Mouse (Mus musculus): ENCODE results near the gene Paxbp1. TPM values are rescaled to one million over a fixed set of nuclear protein-coding genes. Genes with fewer than 3 reads are reported as not detected.
"Not testable (repeated sequence)": the region's sequence is repeated elsewhere in the genome, so short reads cannot be mapped to it uniquely, and the experiment has no call there.

Paxbp1 gene
- total and polyA plus RNA-seq, 2 experiments from 2014 or later, result 19.5 to 88.6 TPM

DNA sequence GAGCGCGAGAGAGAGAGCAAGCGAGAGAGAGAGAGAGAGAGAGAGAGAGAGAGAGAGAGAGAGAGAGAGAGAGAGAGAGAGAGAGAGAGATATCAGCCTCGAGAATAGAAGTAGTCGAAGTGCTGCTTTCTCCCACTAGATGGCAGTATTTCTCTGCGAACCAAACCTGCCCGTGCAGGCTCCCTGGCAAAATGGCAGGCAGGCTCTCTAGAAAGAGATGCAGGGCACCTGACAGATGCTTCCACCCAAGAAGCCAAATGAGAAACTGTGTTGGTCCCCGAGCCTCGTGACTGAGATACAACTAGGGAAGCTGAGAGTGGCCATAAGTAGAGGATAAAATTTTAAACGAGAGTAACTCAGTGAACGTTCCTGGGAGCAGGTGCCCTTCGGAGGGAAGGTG lies 37.2 kb upstream of the Paxbp1 start:
- Histone ChIP-seq H3K9ac (no peak overlapping the region), H3K9me3 (ENCODE audit: low read length) (no peaks in the 10 kb centered on the region), H3K4me1 (ENCODE audit: insufficient read depth) (no peaks in the 10 kb centered on the region), H3K27me3 (ENCODE audit: insufficient read depth, low read length) (0 out of 2 replicates have a peak, but pooled peaks cover 4% of the 10 kb centered on the region), H3K27ac (ENCODE audit: low read depth, low read length) (no peak overlapping the region), H3K4me3 (ENCODE audit: low read depth, low read length) (no peak overlapping the region), H3K4me2 (ENCODE audit: low read depth) (no peak overlapping the region), H3K36me3 (ENCODE audit: insufficient read depth) (no peaks in the 10 kb centered on the region)
- peak; percentile 92 for DNase-seq
- TF ChIP-seq CTCF (IDR thresholded peaks at IDR 0.05; ENCODE audit: low read depth), result peak; percentile 90
- peak; percentile 84 for ATAC-seq
- WGBS, result 22% methylated on average over 9 of the region's 12 CpGs

DNA sequence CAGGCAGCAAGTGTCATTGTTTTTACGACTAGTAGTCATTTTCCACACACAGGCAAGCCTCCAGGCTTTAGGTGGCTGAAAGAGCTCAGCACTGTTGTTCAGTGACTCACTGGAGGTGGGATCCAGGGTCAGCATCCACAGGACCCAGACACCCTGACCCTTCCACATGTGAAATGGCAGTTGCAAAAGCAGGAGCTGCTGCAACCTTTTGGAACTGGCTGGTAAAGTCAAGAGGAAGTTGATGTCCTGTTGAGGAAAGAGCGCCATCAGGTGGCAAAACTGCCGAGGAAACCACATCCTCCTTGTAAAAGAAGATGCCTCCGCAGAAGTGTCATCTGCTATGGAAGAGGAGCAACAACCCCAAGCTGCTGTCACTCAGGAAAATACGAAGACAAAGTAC lies 31.8 kb upstream of the Paxbp1 start:
- H3K36me3 ChIP-seq (ENCODE audit: insufficient read depth), result no peaks in the 10 kb centered on the region
- DNase-seq, result no peak
- no peak for TF ChIP-seq CTCF (IDR thresholded peaks at IDR 0.05; ENCODE audit: low read depth)
- no peak for ATAC-seq
- no peak overlapping the region for H3K4me2 ChIP-seq (ENCODE audit: low read depth)
- H3K27ac ChIP-seq (ENCODE audit: low read depth, low read length), result no peak overlapping the region
- no peaks in the 10 kb centered on the region for H3K4me1 ChIP-seq (ENCODE audit: insufficient read depth)
- H3K9me3 ChIP-seq (ENCODE audit: low read length), result no peaks in the 10 kb centered on the region
- H3K9ac ChIP-seq, result no peak overlapping the region
- 76% methylated on average over 5 of the region's 5 CpGs for WGBS
- no peak overlapping the region for H3K4me3 ChIP-seq (ENCODE audit: low read depth, low read length)
- no peaks in the 10 kb centered on the region for H3K27me3 ChIP-seq (ENCODE audit: insufficient read depth, low read length)

DNA sequence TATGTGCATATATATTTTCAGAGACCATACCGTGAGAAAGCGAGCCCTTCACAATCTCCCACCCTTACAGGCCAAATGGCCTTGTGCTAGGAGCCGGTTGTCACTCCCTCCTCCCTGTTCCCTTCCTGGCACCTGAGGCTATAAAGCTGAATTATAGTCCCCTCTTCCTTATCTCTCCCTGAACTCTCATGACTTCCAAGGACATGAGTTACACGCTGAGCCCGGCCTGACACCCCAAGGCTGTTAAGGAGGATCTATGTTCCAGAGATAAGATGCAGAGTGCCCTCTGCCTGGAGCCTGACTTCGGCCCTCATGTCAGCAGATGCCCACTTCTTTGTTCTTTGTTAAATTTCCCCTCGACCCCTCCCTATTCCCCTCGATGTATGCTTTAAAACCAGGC lies 31.1 kb upstream of the Paxbp1 start:
- not testable (repeated sequence) for H3K27me3 ChIP-seq (ENCODE audit: insufficient read depth, low read length); H3K27ac ChIP-seq (ENCODE audit: low read depth, low read length)

DNA sequence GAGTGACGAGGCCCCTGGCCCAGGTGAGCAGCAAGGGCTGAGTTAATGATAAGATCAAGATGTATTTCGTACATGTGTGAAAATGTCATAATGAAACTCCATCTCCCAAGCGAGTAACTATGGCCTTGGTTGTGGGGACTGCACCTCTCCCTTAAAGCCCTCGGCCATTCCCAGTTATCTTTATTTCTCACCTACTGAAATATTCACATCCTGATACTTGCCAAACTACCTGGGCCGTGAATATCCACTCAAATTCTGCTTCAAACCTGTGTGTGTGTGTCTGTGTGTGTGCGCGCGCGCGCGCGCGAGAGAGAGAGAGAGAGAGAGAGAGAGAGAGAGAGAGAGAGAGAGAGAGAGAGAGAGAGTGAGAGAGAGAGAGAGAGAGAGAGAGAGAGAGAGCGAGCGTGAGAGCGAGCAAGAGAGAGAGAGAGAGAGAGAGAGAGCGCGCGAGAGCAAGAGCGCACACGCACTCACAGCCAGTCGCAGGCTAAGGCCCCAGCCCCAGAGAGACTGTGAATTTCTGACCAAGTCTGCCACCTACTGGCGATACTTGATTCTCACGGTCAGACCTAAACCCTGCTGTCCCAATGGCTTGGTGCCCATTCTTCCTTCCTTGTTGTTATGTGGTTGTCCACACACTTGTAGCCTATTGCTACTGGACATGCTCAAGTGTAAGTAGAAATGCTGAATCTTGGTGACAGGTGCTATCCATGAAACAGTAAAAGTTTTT lies 29.0 kb upstream of the Paxbp1 start:
- H3K4me2 ChIP-seq (ENCODE audit: low read depth), result peak overlapping the region; percentile 19
- ATAC-seq, result peak; percentile 98
- TF ChIP-seq CTCF (IDR thresholded peaks at IDR 0.05; ENCODE audit: low read depth), result peak; percentile 88
- WGBS, result 24% methylated on average over 21 of the region's 24 CpGs
- no peak overlapping the region for H3K4me3 ChIP-seq (ENCODE audit: low read depth, low read length)
- peak; percentile 94 for DNase-seq
- H3K4me1 ChIP-seq (ENCODE audit: insufficient read depth), result no peaks in the 10 kb centered on the region
- no peak overlapping the region for H3K27ac ChIP-seq (ENCODE audit: low read depth, low read length)
- H3K9ac ChIP-seq, result no peak overlapping the region
- no peaks in the 10 kb centered on the region for H3K9me3 ChIP-seq (ENCODE audit: low read length)
- no peaks in the 10 kb centered on the region for H3K36me3 ChIP-seq (ENCODE audit: insufficient read depth)
- no peaks in the 10 kb centered on the region for H3K27me3 ChIP-seq (ENCODE audit: insufficient read depth, low read length)

More for the DNA sequence above, 31.1 kb upstream of the Paxbp1 start:
- not testable (repeated sequence) for H3K9ac ChIP-seq; H3K36me3 ChIP-seq (ENCODE audit: insufficient read depth); H3K4me2 ChIP-seq (ENCODE audit: low read depth); H3K4me3 ChIP-seq (ENCODE audit: low read depth, low read length); H3K4me1 ChIP-seq (ENCODE audit: insufficient read depth); ATAC-seq; H3K9me3 ChIP-seq (ENCODE audit: low read length); DNase-seq
- 87% methylated on average over 8 of the region's 8 CpGs for WGBS

DNA sequence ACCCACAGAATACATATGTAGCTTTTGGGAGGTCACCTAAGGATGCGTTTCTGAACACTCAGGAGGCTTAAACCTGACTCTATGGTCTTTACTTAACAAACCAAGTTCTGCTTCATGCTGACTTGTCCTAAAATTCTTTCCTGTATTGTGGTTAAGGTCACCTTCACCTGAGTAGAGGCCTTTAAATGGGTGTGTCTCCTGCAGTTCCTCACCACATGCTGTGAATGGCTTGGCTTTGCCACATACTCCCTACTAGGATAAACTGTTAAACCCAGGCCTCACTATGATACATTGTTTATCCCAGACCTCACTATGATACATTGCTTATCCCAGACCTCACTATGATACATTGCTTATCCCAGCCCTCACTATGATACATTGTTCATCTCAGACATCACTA lies 27.9 kb upstream of the Paxbp1 start:
- DNase-seq, result no peak
- Histone ChIP-seq H3K4me2 (ENCODE audit: low read depth) (no peak overlapping the region), H3K9ac (no peak overlapping the region), H3K4me3 (ENCODE audit: low read depth, low read length) (no peak overlapping the region), H3K27me3 (ENCODE audit: insufficient read depth, low read length) (no peaks in the 10 kb centered on the region), H3K4me1 (ENCODE audit: insufficient read depth) (no peaks in the 10 kb centered on the region), H3K9me3 (ENCODE audit: low read length) (no peaks in the 10 kb centered on the region), H3K27ac (ENCODE audit: low read depth, low read length) (no peak overlapping the region), H3K36me3 (ENCODE audit: insufficient read depth) (no peaks in the 10 kb centered on the region)
- WGBS, result 93% methylated on average over 1 of the region's 1 CpGs
- TF ChIP-seq CTCF (IDR thresholded peaks at IDR 0.05; ENCODE audit: low read depth), result no peak
- no peak for ATAC-seq

DNA sequence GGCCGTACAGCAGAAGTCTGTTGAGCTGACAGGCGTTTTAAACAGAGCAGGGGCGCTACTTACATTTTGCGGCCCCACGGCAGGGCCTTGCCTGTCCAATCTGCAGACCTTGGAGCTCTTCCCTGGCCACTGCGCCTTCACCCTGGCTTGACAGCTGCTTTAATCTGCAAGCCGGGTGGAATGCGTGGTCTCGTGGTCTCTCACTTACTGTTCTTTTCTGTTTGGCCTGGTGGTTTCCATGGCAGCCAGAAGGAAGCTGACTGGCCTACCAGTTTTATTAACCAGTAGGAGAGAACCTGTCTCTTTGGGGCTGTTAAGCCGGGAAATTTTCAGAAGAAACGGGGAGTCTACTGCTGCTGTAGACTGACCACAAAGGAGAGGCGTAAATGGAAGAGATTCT lies 24.6 kb upstream of the Paxbp1 start:
- no peak overlapping the region for H3K27ac ChIP-seq (ENCODE audit: low read depth, low read length)
- no peak overlapping the region for H3K9ac ChIP-seq
- no peak overlapping the region for H3K4me3 ChIP-seq (ENCODE audit: low read depth, low read length)
- H3K9me3 ChIP-seq (ENCODE audit: low read length), result no peaks in the 10 kb centered on the region
- no peaks in the 10 kb centered on the region for H3K4me1 ChIP-seq (ENCODE audit: insufficient read depth)
- H3K27me3 ChIP-seq (ENCODE audit: insufficient read depth, low read length), result no peaks in the 10 kb centered on the region
- H3K36me3 ChIP-seq (ENCODE audit: insufficient read depth), result no peaks in the 10 kb centered on the region
- no peak for TF ChIP-seq CTCF (IDR thresholded peaks at IDR 0.05; ENCODE audit: low read depth)
- ATAC-seq (peak; percentile 55), DNase-seq (peak; percentile 50)
- 15% methylated on average over 12 of the region's 12 CpGs for WGBS
- peak overlapping the region; percentile 20 for H3K4me2 ChIP-seq (ENCODE audit: low read depth)

DNA sequence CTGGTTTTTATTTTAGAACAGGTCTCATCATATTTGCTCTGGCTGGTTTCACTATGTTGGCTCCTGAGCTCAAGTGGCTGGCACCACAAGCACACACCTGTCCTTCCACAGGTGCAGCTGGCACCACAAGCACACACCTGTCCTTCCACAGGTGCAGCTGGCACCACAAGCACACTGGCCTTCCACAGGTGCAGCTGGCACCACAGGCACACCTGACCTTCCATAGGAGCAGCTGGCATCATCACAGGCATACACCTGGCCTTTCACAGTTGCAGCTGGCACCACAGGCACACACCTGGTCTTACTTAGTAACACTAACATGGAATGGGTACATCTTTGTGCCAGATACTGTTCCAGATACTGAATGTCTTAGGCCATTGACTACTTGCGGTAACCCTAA lies 22.8 kb upstream of the Paxbp1 start:
- Histone ChIP-seq H3K36me3 (ENCODE audit: insufficient read depth) (no peaks in the 10 kb centered on the region), H3K27me3 (ENCODE audit: insufficient read depth, low read length) (no peaks in the 10 kb centered on the region), H3K9me3 (ENCODE audit: low read length) (no peaks in the 10 kb centered on the region), H3K4me3 (ENCODE audit: low read depth, low read length) (no peak overlapping the region), H3K9ac (no peak overlapping the region), H3K4me1 (ENCODE audit: insufficient read depth) (no peaks in the 10 kb centered on the region), H3K27ac (ENCODE audit: low read depth, low read length) (no peak overlapping the region), H3K4me2 (ENCODE audit: low read depth) (no peak overlapping the region)
- WGBS, result 95% methylated on average over 1 of the region's 1 CpGs
- no peak for ATAC-seq
- DNase-seq, result no peak
- TF ChIP-seq CTCF (IDR thresholded peaks at IDR 0.05; ENCODE audit: low read depth), result no peak
